Mouse (Mus musculus): ENCODE results near the gene Eya2.

Gene Eya2

GRCm38 (mm10) chr2:165651031-165651430 is 56.2 kb downstream of the Eya2 start:
- DNase-seq (ENCODE audit: low spot score) = no peak

GRCm38 (mm10) chr2:165652281-165652680 is 57.4 kb downstream of the Eya2 start:
- DNase-seq (ENCODE audit: low spot score) = no peak

DNA sequence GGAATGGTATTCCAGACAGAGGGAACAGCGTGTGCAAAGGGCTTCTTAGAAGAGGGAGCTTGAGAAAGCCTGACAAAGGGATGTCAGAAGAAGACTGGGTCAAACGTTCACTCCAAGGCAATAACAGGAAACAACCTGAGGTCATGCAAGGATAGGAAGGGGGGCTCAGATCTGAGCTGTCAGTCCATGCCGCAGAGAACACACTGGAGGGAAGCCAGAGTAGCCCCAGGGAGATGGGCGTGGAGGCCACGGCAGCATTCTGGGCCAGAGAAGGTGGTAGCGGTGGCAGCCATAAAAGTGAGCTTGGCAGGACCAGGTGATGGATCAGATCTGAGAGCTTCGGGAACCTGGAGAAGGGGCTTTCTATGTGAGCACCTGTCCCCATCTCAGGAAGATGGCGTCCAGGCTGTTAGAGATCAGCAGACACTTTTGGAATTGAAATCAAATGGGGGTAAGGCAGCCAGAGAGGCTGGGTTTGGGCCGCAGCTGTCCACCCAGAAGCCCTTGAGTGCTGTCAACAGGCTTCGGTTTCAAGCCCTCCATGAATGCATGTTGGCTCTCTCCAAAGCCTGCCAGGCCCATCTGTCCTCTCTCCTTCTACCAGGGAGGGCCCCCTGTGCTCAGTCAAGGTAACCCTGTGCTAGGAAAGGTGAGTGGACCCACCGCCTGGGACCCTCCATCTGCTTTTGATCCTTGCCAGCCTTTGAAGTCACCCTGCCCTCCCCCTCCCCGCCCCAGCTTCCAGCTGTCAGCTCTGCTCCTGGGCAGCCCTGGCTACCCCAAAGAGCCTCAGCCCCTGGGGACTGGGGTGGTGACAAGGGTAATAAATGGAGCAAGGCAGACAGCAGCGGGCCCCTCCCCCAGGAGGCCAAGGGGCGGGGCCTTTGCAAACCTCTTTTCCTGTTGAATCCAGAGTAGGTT is 58.4 kb downstream of the Eya2 start:
- no peak for DNase-seq (ENCODE audit: low spot score)

- DNase-seq (ENCODE audit: low spot score) = no peak
Observed at GRCm38 (mm10) chr2:165654151-165654550, 59.3 kb downstream of the Eya2 start.

DNA sequence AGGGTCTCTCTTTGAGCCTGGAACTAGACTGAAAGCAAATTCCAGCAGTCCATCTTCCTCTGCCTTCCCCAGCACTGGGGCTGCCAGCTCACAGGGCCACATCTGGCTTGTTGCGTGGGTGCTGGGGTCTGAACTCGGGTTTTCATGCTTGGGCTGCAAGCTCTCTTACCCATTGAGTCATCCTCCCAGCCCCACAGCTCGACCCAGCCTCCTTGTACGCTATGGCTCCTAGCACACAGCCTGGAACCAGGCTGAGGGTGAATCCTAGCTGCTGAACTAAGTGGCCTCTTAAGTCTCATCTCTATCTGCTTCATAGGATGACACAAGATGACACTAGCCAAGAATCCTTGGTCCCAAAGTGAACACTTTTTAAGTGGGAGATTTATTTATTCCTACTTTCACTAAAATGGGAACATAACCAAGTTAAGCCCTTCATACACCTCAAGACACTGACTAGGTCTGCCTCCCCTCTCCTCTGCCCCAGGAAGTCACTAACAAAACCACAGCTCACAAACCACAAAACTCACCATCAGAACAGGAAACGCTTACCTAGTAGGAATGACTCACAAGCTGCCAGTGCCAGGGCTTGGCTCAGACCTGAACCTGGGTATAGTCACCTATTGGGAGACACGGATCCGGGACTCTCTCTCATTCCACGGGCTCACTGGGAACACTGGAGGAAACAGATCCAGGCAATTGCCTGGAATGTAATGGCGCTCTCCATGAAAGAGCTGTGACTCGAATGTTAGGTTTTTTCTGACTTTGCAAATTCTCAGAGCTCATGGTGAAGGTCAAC is 60.1 kb downstream of the Eya2 start:
- peak; percentile 55 for DNase-seq (ENCODE audit: low spot score)

- DNase-seq (ENCODE audit: low spot score) = no peak
Observed at GRCm38 (mm10) chr2:165656541-165656940, 61.7 kb downstream of the Eya2 start.

GRCm38 (mm10) chr2:165656956-165657355 is 62.1 kb downstream of the Eya2 start:
- DNase-seq (ENCODE audit: low spot score) = no peak

- DNase-seq (ENCODE audit: low spot score) = no peak
Observed at GRCm38 (mm10) chr2:165659552-165659951, 64.7 kb downstream of the Eya2 start.

- no peak for DNase-seq (ENCODE audit: low spot score)
Observed at GRCm38 (mm10) chr2:165663266-165663665, 68.4 kb downstream of the Eya2 start.

GRCm38 (mm10) chr2:165664648-165665047 is 69.8 kb downstream of the Eya2 start:
- no peak for DNase-seq (ENCODE audit: low spot score)

- peak; percentile 31 for DNase-seq (ENCODE audit: low spot score)
Observed at GRCm38 (mm10) chr2:165665176-165665575, 70.3 kb downstream of the Eya2 start.

GRCm38 (mm10) chr2:165667096-165667495 is 72.3 kb downstream of the Eya2 start:
- no peak for DNase-seq (ENCODE audit: low spot score)

GRCm38 (mm10) chr2:165682719-165683118 is 87.9 kb downstream of the Eya2 start:
- DNase-seq (ENCODE audit: low spot score) = no peak

DNA sequence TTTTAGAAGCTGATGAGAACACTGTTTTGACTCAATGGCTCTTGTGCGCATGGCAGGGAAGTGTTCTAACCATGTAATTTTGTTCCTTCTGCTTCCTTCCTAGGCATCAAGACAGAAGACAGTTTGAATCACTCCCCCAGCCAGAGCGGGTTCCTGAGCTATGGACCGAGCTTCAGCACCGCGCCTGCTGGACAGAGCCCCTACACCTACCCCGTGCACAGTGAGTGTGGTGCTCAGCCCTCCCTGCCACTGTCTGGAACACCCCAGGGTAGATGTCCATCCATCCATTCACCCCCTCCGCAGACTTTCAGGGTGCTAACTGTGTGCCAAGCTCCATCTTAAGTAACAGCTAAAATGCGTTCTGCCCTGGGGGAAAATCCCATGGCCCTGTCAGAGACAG is 92.7 kb downstream of the Eya2 start:
- DNase-seq (ENCODE audit: low spot score) = no peak

GRCm38 (mm10) chr2:165688896-165689295 is 94.1 kb downstream of the Eya2 start:
- DNase-seq (ENCODE audit: low spot score) = no peak

- DNase-seq (ENCODE audit: low spot score) = no peak
Observed at GRCm38 (mm10) chr2:165691016-165691415, 96.2 kb downstream of the Eya2 start.

DNA sequence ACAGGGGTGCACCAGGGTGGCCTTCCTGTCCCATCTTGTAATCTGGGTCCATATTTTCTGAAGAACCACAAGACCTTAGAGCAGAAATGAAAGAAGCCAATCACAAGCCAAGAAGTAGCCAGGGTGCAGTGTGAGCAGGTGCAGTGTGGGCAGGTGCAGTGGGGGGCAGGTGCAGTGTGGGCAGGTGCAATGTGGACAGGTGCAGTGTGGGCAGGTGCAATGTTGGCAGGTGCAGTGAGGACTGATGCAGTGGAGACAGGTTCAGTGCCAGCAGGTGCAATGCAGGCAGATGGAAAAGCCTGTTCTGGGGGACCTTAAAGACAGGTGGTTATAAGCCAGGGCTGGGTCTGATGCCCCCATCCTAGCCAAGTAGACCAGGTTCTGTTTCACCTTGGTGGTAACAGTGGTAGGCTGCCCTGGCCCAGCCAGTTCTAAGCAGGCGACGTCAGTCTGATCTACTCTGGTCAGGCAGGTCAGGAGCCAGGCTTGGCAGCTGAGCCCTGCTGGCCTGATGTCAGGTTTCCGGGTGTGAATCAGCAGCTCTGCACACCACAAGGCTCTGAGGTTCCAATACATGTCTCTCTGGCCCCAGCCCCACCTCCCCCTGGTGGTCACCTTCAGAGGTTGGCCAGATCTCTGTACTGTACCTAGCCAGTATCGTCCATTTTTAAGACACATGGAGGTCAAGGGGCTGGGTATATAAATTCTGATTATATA is 98.3 kb downstream of the Eya2 start:
- peak; percentile 76 for DNase-seq (ENCODE audit: low spot score)

- no peak for DNase-seq (ENCODE audit: low spot score)
Observed at GRCm38 (mm10) chr2:165694767-165695166, 99.9 kb downstream of the Eya2 start.

DNA sequence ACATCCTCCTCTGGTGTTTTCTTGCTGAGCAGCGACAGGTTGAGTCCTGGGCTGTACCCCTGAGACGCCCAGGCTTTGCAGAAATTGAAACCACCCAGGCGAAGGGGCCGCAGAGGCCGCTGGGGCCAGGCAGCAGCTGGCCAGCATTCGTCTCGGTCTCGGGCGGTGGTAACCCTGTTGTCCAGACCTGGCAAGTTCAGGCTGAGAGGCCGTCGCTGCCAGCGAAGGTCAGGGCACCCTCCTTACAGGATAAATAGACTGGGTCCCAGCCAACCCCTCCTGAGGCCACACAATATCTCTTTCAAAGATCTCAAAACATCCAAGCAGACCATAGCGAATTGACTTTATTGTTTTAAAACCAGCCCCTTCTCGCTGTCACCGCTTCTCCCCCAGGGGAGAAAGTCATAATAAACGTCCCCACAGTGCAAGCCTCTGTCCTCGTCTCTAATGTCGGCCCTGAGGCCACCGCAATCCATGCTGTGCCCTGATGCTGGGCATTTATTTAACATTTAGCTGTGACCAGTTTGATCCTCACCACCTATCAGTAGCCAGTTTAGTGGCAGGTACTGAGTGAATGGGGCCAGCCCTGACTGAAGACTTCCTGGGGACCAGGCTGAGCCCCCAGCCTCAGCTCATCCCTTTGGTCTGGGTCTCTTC is 105.5 kb downstream of the Eya2 start:
- no peak for DNase-seq (ENCODE audit: low spot score)

DNA sequence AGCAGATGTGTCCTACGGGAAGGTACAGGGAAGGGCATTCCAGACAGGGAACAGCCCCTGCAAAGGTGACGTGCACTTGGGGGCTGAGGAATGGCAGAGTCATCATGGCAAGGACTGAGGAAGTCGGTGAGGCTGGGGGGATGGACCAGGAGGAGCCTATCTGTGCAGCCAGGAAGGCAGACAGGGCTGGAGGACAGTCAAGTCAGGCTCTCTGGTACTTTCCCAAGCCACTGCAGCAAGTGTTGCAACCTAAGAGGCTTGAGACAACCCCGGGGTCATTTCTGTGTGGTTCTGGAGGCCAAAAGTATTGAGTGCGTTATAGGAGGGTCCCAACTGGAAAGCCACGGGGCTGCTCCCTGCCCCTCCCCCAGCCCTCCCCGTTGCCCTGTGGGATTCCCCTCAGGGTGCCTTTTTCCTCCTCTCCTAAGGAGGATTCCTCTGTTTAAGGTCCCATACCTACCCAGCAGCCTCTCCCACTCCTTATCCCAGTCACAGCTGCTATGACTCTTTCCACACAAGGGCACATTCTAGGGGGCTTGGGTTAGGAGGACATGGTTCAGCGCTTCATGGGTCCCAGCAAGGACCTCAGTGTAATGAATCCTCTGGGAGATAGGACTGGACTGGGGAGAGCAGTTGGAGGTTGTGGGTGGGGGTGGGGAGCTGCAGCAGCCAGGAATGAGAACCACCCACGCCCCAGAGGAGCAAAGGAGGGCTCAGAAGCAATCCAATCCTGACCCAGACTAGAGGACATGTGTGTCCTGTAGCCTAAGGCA is 108.4 kb downstream of the Eya2 start:
- no peak for DNase-seq (ENCODE audit: low spot score)

GRCm38 (mm10) chr2:165708266-165708665 is 113.4 kb downstream of the Eya2 start:
- DNase-seq (ENCODE audit: low spot score) = no peak
